Mouse (Mus musculus) forebrain, postnatal 0 days (tissue): Measurements from ENCODE around the gene Nr6a1. TPM values are rescaled to one million over a fixed set of nuclear protein-coding genes. Genes with fewer than 3 reads are reported as not detected.

Source experiments
- ATAC-seq: fragments of 200-750 bp; cut with Nextera tagmentation; 2 replicates; pipeline ENCODE4 v1.8.0; 2017; ENCODE audit warnings: mild to moderate bottlenecking, moderate library complexity
- DNase-seq: peaks from one replicate; pipeline ENCODE4 v3.0.0-alpha.2; 2015
- H3K27ac ChIP-seq: fragments of 300-500 bp; sonication (generic); 2 replicates; pipeline ENCODE4 v1.5.1; 2014; ENCODE audit warnings: low read depth, mild to moderate bottlenecking, antibody characterized with exemption, low read length, moderate library complexity, mixed read lengths
- H3K27me3 ChIP-seq: fragments of 300-500 bp; sonication (generic); 2 replicates; pipeline ENCODE4 v1.6.1; 2014; ENCODE audit warnings: mild to moderate bottlenecking, low read length, mixed read lengths; ENCODE audit not compliant: insufficient read depth
- H3K36me3 ChIP-seq: fragments of 300-500 bp; sonication (generic); 2 replicates; pipeline ENCODE4 v1.6.1; 2014; ENCODE audit warnings: mild to moderate bottlenecking, moderate library complexity; ENCODE audit not compliant: insufficient read depth
- H3K4me1 ChIP-seq: fragments of 300-500 bp; sonication (generic); 2 replicates; pipeline ENCODE4 v1.6.1; 2014; ENCODE audit warnings: antibody characterized with exemption; ENCODE audit not compliant: insufficient read depth
- H3K4me2 ChIP-seq: fragments of 300-500 bp; sonication (generic); 2 replicates; pipeline ENCODE4 v1.6.1; 2014; ENCODE audit warnings: low read depth, mild to moderate bottlenecking, moderate library complexity
- H3K4me3 ChIP-seq: fragments of 300-500 bp; sonication (generic); 2 replicates; pipeline ENCODE4 v1.5.1; 2014; ENCODE audit warnings: low read depth, low read length, mixed read lengths
- H3K9ac ChIP-seq: fragments of 300-500 bp; sonication (generic); 2 replicates; pipeline ENCODE4 v1.6.1; 2014; ENCODE audit warnings: mild to moderate bottlenecking
- H3K9me3 ChIP-seq: fragments of 300-500 bp; sonication (generic); 2 replicates; pipeline ENCODE4 v1.6.1; 2016; ENCODE audit warnings: low read length
- CTCF ChIP-seq: sonication (generic); IDR thresholded peaks from 2 replicates; pipeline ENCODE4 v1.5.1; 2016; ENCODE audit warnings: antibody characterized with exemption, control low read depth, low read depth
- WGBS: fragments of 180-500 bp; shearing (Covaris S2); extraction: QIAGEN DNeasy Blood & Tissue Kit; methylation state at CpG from one replicate; pipeline ENCODE4 v1.1.7; 2014; 5-methylcytosine and 5-hydroxymethylcytosine counted together
- polyA plus RNA-seq: library from polyadenylated mRNA; unstranded; fragments of >200 nt; fragmentation: Nextera tagmentation; extraction: Ambion mirVana; gene quantifications from 2 replicates; pipeline ENCODE4 v1.2.1, GENCODE M21; 2015
- total RNA-seq: library from RNA; depleted of rRNA; stranded (reverse); fragments of >200 nt; gene quantifications from 2 replicates; pipeline ENCODE4 v1.2.3, GENCODE M21; 2014

The Nr6a1 gene
- total and polyA plus RNA-seq, 2 experiments from 2014 or later, result 0.48 to 4.6 TPM

GRCm38 (mm10) chr2:38774936-38775335 is 152.6 kb downstream of the Nr6a1 start:
- no peak for TF ChIP-seq CTCF
- no peak overlapping the region for H3K4me2 ChIP-seq
- H3K4me1 ChIP-seq, result no peaks in the 10 kb centered on the region
- no peak overlapping the region for H3K9ac ChIP-seq
- no peak overlapping the region for H3K4me3 ChIP-seq
- no peaks in the 10 kb centered on the region for H3K36me3 ChIP-seq
- H3K27ac ChIP-seq, result no peak overlapping the region
- DNase-seq (no peak), ATAC-seq (no peak)
- no peaks in the 10 kb centered on the region for H3K27me3 ChIP-seq
- no peaks in the 10 kb centered on the region for H3K9me3 ChIP-seq
- 90% methylated on average over 2 of the region's 2 CpGs for WGBS

- no peak for DNase-seq
Observed at GRCm38 (mm10) chr2:38771478-38771797, 156.1 kb downstream of the Nr6a1 start.

GRCm38 (mm10) chr2:38770772-38771477 is 156.6 kb downstream of the Nr6a1 start:
- DNase-seq (peak; percentile 40), ATAC-seq (peak; percentile 81)
- TF ChIP-seq CTCF, result no peak
- no peak overlapping the region for H3K4me3 ChIP-seq
- no peaks in the 10 kb centered on the region for H3K4me1 ChIP-seq
- H3K27me3 ChIP-seq, result no peaks in the 10 kb centered on the region
- WGBS, result 69% methylated on average over 5 of the region's 5 CpGs
- no peaks in the 10 kb centered on the region for H3K36me3 ChIP-seq
- no peak overlapping the region for H3K9ac ChIP-seq
- H3K27ac ChIP-seq, result no peak overlapping the region
- H3K9me3 ChIP-seq, result no peaks in the 10 kb centered on the region
- no peak overlapping the region for H3K4me2 ChIP-seq

More at GRCm38 (mm10) chr2:38771478-38771797, 156.1 kb downstream of the Nr6a1 start:
- H3K4me3 ChIP-seq, result no peak overlapping the region
- no peak overlapping the region for H3K4me2 ChIP-seq
- H3K27ac ChIP-seq, result no peak overlapping the region
- H3K9ac ChIP-seq, result no peak overlapping the region
- H3K36me3 ChIP-seq, result no peaks in the 10 kb centered on the region
- H3K27me3 ChIP-seq, result no peaks in the 10 kb centered on the region
- ATAC-seq, result no peak
- 78% methylated on average over 2 of the region's 2 CpGs for WGBS
- no peaks in the 10 kb centered on the region for H3K9me3 ChIP-seq
- no peaks in the 10 kb centered on the region for H3K4me1 ChIP-seq
- no peak for TF ChIP-seq CTCF

GRCm38 (mm10) chr2:38767177-38767931 is 160.1 kb downstream of the Nr6a1 start:
- Histone ChIP-seq H3K27ac (no peak overlapping the region), H3K4me1 (no peaks in the 10 kb centered on the region), H3K27me3 (no peaks in the 10 kb centered on the region), H3K9me3 (no peaks in the 10 kb centered on the region), H3K4me2 (no peak overlapping the region), H3K4me3 (no peak overlapping the region), H3K9ac (no peak overlapping the region), H3K36me3 (no peaks in the 10 kb centered on the region)
- DNase-seq (no peak), ATAC-seq (no peak)
- 90% methylated on average over 4 of the region's 4 CpGs for WGBS
- TF ChIP-seq CTCF, result no peak

GRCm38 (mm10) chr2:38739847-38740246 is 187.6 kb downstream of the Nr6a1 start:
- Histone ChIP-seq H3K36me3 (no peaks in the 10 kb centered on the region), H3K4me1 (no peaks in the 10 kb centered on the region), H3K4me3 (no peak overlapping the region), H3K9ac (no peak overlapping the region), H3K9me3 (no peaks in the 10 kb centered on the region), H3K4me2 (no peak overlapping the region), H3K27ac (no peak overlapping the region), H3K27me3 (no peaks in the 10 kb centered on the region)
- no peak for TF ChIP-seq CTCF
- 82% methylated on average over 3 of the region's 3 CpGs for WGBS
- no peak for DNase-seq
- ATAC-seq, result no peak

GRCm38 (mm10) chr2:38739410-38739809 is 188.1 kb downstream of the Nr6a1 start:
- Histone ChIP-seq H3K36me3 (no peaks in the 10 kb centered on the region), H3K9me3 (no peaks in the 10 kb centered on the region), H3K9ac (no peak overlapping the region), H3K4me2 (no peak overlapping the region), H3K4me1 (no peaks in the 10 kb centered on the region), H3K27me3 (no peaks in the 10 kb centered on the region), H3K27ac (no peak overlapping the region), H3K4me3 (no peak overlapping the region)
- peak; percentile 92 for TF ChIP-seq CTCF
- DNase-seq (peak; percentile 88), ATAC-seq (peak; percentile 91)
- WGBS, result 11% methylated on average over 7 of the region's 7 CpGs

GRCm38 (mm10) chr2:38738601-38739301 is 188.7 kb downstream of the Nr6a1 start:
- Histone ChIP-seq H3K4me3 (no peak overlapping the region), H3K36me3 (no peaks in the 10 kb centered on the region), H3K27ac (no peak overlapping the region), H3K9me3 (no peaks in the 10 kb centered on the region), H3K9ac (no peak overlapping the region), H3K27me3 (no peaks in the 10 kb centered on the region), H3K4me2 (no peak overlapping the region), H3K4me1 (no peaks in the 10 kb centered on the region)
- 73% methylated on average over 14 of the region's 14 CpGs for WGBS
- DNase-seq (no peak), ATAC-seq (no peak)
- no peak for TF ChIP-seq CTCF
